Mouse (Mus musculus) stomach, postnatal 0 days (tissue): ENCODE measurements around the gene Dusp6. TPM values are rescaled to one million over a fixed set of nuclear protein-coding genes. Genes with fewer than 3 reads are reported as not detected.
"Not testable (repeated sequence)": the region's sequence is repeated elsewhere in the genome, so short reads cannot be mapped to it uniquely, and the experiment has no call there.

Experiments
- ATAC-seq: fragments of 200-750 bp; cut with Nextera tagmentation; 2 replicates; pipeline ENCODE4 v1.8.0; 2017; ENCODE audit not compliant: low FRiP score, low TSS enrichment
- DNase-seq: peaks from one replicate; pipeline ENCODE4 v3.0.0-alpha.2; 2016; ENCODE audit warnings: low spot score
- H3K27ac ChIP-seq: fragments of 300-500 bp; sonication (generic); replicated peaks from 2 replicates; pipeline ENCODE4 v1.5.1; 2014; ENCODE audit warnings: mild to moderate bottlenecking, control low read depth
- H3K27me3 ChIP-seq: fragments of 300-500 bp; sonication (generic); 2 replicates; pipeline ENCODE4 v1.6.1; 2014; ENCODE audit warnings: low read length; ENCODE audit not compliant: control insufficient read depth, insufficient read depth
- H3K36me3 ChIP-seq: fragments of 300-500 bp; sonication (generic); 2 replicates; pipeline ENCODE4 v1.6.1; 2014; ENCODE audit warnings: low read length, mixed read lengths; ENCODE audit not compliant: control insufficient read depth, insufficient read depth
- H3K4me1 ChIP-seq: fragments of 300-500 bp; sonication (generic); replicated peaks from 2 replicates; pipeline ENCODE4 v1.6.1; 2014; ENCODE audit warnings: antibody characterized with exemption; ENCODE audit not compliant: control insufficient read depth, insufficient read depth
- H3K4me2 ChIP-seq: fragments of 300-500 bp; sonication (generic); replicated peaks from 2 replicates; pipeline ENCODE4 v1.6.1; 2014; ENCODE audit warnings: low read depth, mild to moderate bottlenecking, control low read depth, moderate library complexity
- H3K4me3 ChIP-seq: fragments of 300-500 bp; sonication (generic); 2 replicates; pipeline ENCODE4 v1.5.1; 2014; ENCODE audit warnings: low read depth, low read length, control low read depth
- H3K9ac ChIP-seq: fragments of 300-500 bp; sonication (generic); 2 replicates; pipeline ENCODE4 v1.6.1; 2014; ENCODE audit warnings: mild to moderate bottlenecking, low read length, control low read depth, mixed read lengths
- H3K9me3 ChIP-seq: fragments of 300-500 bp; sonication (generic); 2 replicates; pipeline ENCODE4 v1.6.1; 2016; ENCODE audit warnings: low read length; ENCODE audit not compliant: control insufficient read depth
- CTCF ChIP-seq: IDR thresholded peaks from 2 replicates; pipeline ENCODE4 v1.5.1; 2016; ENCODE audit warnings: antibody characterized with exemption, low read depth, mild to moderate bottlenecking, moderate library complexity
- EP300 ChIP-seq: optimal IDR thresholded peaks from 2 replicates; pipeline ENCODE3; 2016; ENCODE audit warnings: antibody characterized with exemption
- WGBS: fragments of 180-500 bp; shearing (Covaris S2); extraction: QIAGEN DNeasy Blood & Tissue Kit; methylation state at CpG from one replicate; pipeline ENCODE4 v1.1.7; 2014; 5-methylcytosine and 5-hydroxymethylcytosine counted together
- polyA plus RNA-seq: library from polyadenylated mRNA; unstranded; fragments of >200 nt; fragmentation: Nextera tagmentation; extraction: Ambion mirVana; gene quantifications from 2 replicates; pipeline ENCODE4 v1.2.1, GENCODE M21; 2015

The Dusp6 gene
- 17.4 and 18.7 TPM in 2 replicates for polyA plus RNA-seq

GRCm38 (mm10) chr10:99262867-99263379 lies at the start of gene Dusp6:
Gene Dusp6 (plus strand): TSS chr10:99263231.
- peak within 1 kb of the TSS; percentile 98 for H3K27ac ChIP-seq

DNA sequence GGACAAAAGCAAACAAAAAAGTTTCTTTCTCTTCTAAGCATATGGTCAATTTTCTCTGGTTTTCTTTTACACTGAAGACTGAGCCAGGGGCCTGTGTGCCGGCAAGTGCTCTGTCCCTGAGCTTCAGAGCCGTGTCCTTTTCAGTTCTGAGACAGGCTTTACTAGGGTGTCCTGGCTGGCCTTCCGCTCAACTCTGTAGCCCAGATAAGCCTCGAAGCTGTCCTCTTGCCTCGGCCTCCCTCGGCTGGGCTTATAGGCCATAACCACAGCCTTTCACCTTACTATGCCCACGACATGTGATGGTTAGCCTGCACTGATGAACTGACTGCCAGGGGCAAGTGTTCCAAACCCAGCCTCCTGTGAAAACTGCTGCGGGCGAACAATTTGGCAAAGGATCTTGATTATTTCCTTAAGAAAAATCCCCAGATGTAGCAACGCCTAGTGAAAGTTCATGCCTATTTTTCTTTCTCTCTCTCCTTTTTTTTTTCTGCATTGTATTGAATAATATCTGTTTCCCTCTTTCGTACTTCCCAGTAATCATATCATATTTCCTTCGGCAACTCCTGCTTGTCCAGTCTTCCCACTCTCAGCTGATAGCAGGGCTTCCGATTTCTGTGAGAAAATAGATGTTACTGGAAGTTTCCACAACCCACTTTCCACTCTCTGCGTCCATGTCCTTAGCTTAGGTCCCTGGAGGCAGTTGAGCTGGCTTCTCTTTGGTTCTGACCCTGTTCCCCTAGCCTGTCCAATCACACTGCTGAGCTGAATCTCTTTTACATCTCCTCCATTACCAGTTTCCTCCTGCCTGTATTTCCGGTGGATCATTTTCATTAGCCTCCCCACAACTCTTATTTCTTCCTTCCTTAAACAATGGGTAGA lies 48.4 kb upstream of the Dusp6 start:
- H3K27ac ChIP-seq = no peak overlapping the region
- no peaks in the 10 kb centered on the region for H3K4me1 ChIP-seq
- no peaks in the 10 kb centered on the region for H3K36me3 ChIP-seq
- ATAC-seq (no peak), DNase-seq (no peak)
- WGBS = 79% methylated on average over 15 of the region's 15 CpGs
- H3K27me3 ChIP-seq = no peaks in the 10 kb centered on the region
- no peak overlapping the region for H3K9ac ChIP-seq
- H3K9me3 ChIP-seq = no peaks in the 10 kb centered on the region
- H3K4me2 ChIP-seq = no peak overlapping the region
- H3K4me3 ChIP-seq = no peak overlapping the region
- TF ChIP-seq EP300 = no peak
- no peak for TF ChIP-seq CTCF

More at GRCm38 (mm10) chr10:99262867-99263379, at the start of gene Dusp6:
- Histone ChIP-seq H3K36me3 (no peaks in the 10 kb centered on the region), H3K4me1 (no peaks in the 10 kb centered on the region; the same call in 1 of the 2 replicates), H3K4me3 (peak within 1 kb of the TSS; percentile 77), H3K9me3 (no peaks in the 10 kb centered on the region), H3K9ac (peak within 1 kb of the TSS; percentile 91), H3K4me2 (peak within 1 kb of the TSS; percentile 61), H3K27me3 (no peaks in the 10 kb centered on the region)
- DNase-seq = peak; percentile 97
- ATAC-seq = peak; percentile 97
- WGBS = under 1% methylated on average over 29 of the region's 29 CpGs
- TF ChIP-seq CTCF (no peak; the same call in 1 of the 2 replicates), EP300 (peak; percentile 84)

DNA sequence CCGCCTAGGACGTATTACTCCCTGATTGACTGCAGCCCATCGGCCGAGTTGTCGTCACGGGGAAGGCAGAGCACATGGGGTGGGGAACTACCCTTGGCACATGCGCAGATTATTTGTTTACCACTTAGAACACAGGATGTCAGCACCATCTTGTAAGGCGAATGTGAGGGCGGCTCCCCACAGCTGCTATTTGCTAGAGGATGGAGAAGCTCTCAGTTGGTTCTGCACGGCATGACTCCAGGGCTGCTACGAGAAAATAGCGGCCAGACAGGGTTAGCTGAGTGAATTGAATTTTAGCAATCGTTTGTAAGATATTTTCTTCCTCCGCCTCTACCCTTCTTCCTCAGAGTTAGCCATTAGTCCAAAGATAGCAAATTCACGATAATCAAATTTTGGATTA lies 46.5 kb upstream of the Dusp6 start:
- not testable (repeated sequence) for H3K27me3 ChIP-seq, ATAC-seq, H3K4me1 ChIP-seq, H3K27ac ChIP-seq, DNase-seq, H3K4me3 ChIP-seq, H3K4me2 ChIP-seq, H3K9me3 ChIP-seq, H3K36me3 ChIP-seq, H3K9ac ChIP-seq
- WGBS = 92% methylated on average over 15 of the region's 15 CpGs

DNA sequence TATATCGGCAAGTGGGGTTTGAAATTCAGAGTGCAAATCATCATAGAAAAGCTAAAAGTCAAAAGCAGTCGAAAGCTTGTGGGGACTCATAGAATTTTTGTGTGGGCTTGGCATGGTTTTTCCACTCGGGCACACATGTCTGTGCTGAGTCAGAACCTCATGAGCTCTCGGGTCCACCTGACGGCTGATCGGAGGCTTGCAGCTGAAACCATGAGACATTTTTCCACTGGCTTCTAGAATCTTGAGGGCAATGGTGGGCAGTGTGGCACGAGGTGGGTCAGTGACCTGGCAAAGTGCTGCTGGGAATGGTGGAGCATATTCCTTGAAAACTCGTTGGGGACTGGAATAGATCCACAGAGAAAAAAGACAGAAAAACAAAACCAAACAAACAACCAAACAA lies 41.5 kb upstream of the Dusp6 start:
- 92% methylated on average over 8 of the region's 8 CpGs for WGBS

DNA sequence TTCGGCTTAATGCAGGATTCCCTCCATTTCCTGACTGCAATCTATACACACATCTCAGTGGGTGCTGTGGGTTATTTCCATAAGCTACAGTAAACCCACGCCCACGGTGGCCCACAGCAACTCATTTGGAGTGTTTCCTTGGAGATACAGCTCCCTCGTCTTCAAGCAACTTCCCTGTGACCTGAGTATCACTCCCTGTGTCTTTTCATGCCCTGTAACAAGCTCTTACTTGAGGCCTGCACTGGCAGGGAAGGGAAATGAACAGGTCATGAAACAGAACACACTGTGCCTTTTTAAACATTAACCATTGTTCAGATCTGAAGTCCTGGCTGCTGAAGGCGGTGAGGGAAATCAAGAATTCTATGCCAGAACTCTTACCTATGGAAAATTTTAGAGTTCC lies 40.3 kb upstream of the Dusp6 start:
- TF ChIP-seq CTCF (no peak), EP300 (no peak)
- no peak overlapping the region for H3K4me2 ChIP-seq
- no peak overlapping the region for H3K27ac ChIP-seq
- no peaks in the 10 kb centered on the region for H3K9me3 ChIP-seq
- 56% methylated on average over 5 of the region's 5 CpGs for WGBS
- DNase-seq = no peak
- H3K27me3 ChIP-seq = no peaks in the 10 kb centered on the region
- no peaks in the 10 kb centered on the region; the same call in 1 of the 2 replicates for H3K4me1 ChIP-seq
- no peaks in the 10 kb centered on the region for H3K36me3 ChIP-seq
- H3K9ac ChIP-seq = no peak overlapping the region
- H3K4me3 ChIP-seq = no peak overlapping the region
- no peak for ATAC-seq

More for the DNA sequence above, 41.5 kb upstream of the Dusp6 start:
- H3K27me3 ChIP-seq = no peaks in the 10 kb centered on the region
- TF ChIP-seq EP300 = no peak
- no peak for TF ChIP-seq CTCF
- no peak overlapping the region for H3K4me2 ChIP-seq
- ATAC-seq = no peak
- no peak overlapping the region for H3K27ac ChIP-seq
- no peaks in the 10 kb centered on the region for H3K4me1 ChIP-seq
- no peaks in the 10 kb centered on the region for H3K9me3 ChIP-seq
- no peak overlapping the region for H3K9ac ChIP-seq
- H3K4me3 ChIP-seq = no peak overlapping the region
- H3K36me3 ChIP-seq = no peaks in the 10 kb centered on the region
- DNase-seq = no peak

- no peaks in the 10 kb centered on the region for H3K27me3 ChIP-seq
- WGBS = 52% methylated on average over 3 of the region's 3 CpGs
- no peak overlapping the region for H3K4me3 ChIP-seq
- H3K9ac ChIP-seq = no peak overlapping the region
- H3K27ac ChIP-seq = no peak overlapping the region
- ATAC-seq (no peak), DNase-seq (no peak)
- no peaks in the 10 kb centered on the region for H3K36me3 ChIP-seq
- H3K4me1 ChIP-seq = peaks cover 3% of the 10 kb centered on the region; the same call in 1 of the 2 replicates
- no peaks in the 10 kb centered on the region for H3K9me3 ChIP-seq
- no peak for TF ChIP-seq EP300
- TF ChIP-seq CTCF = no peak
- no peak overlapping the region for H3K4me2 ChIP-seq
These were observed 38.8 kb upstream of the Dusp6 start for GRCm38 (mm10) chr10:99224218-99224617.
